Mouse (Mus musculus) common myeloid progenitor, adult 5-6 weeks (primary cell): ENCODE measurements at regions not wholly inside any gene's neighbourhood (a gene's known extent, or its start where the extent isn't known, plus 50 kb on each side); places are given as distances from the start of the nearest gene placed in this dataset.

Experiments used
- ATAC-seq: replicated peaks from 2 replicates; pipeline ENCODE4 v1.8.0; 2016; ENCODE audit warnings: low read depth, mild to moderate bottlenecking, moderate TSS enrichment, inconsistent platforms; ENCODE audit not compliant: poor library complexity, severe bottlenecking

GRCm38 (mm10) chr16:78637015-78637414, 60.5 kb upstream of the D16Ertd472e start:
- ATAC-seq: peak; percentile 89

DNA sequence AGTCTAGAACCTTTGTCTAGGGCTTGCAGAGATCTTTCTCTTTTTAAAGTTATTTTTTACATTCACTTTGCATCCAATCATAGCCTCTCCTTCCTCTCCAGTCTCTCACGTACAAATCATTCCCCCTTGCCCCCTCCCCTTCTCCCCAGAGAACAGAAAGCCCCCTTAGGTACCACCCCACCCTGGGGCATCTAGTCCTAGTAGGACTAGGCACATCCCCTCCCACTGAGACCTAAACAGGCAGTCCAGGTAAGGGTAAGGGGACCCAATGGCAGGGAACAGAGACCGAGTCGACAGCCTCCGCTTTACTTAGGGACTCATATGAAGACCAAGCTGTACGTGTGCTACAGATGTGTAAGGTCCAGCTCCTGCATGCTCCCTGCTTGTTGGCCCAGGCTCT, 59.3 kb upstream of the D16Ertd472e start:
- ATAC-seq: no peak

DNA sequence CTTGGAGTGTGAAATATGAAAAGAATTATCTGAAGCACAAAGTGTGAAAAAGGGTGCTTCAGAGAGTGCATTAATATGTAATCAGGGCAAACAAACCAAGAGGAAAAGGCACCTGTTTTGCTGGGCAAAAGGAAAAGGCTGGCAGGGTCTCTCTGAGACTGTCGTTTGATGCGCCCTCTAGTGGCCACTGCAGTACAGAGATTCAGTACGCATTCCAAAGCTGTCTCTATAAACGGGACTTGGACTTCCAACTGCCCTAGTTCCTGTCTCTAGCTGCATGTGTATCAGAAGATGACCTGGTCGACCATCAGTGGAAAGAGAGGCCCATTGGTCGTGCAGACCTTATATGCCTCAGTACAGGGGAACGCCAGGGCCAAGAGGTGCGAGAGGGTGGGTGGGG, 58.7 kb upstream of the D16Ertd472e start:
- peak; percentile 86 for ATAC-seq

- no peak for ATAC-seq
Observed at GRCm38 (mm10) chr16:78631797-78632196, 55.3 kb upstream of the D16Ertd472e start.

DNA sequence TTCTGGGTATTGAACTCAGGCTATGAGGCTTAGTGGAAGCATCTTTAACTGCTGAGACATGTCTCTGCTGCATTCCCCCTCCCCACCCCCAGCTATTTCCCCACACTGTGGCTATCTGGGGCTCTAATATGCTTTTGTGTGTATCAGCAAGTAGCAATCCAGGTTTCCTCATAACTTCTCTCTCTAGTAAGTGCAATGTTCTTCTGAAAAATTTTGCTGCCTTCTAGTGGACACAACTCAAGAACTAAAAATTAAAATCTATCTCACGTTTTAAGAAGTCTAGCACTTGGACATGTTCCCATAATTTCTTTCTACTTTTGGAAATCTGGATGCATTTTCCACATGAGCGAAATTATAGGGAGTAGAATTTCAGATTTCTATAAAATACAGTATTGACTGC, 50.3 kb upstream of the D16Ertd472e start:
- ATAC-seq: peak; percentile 62
